Mouse (Mus musculus) heart, postnatal 36 days (tissue): Measurements from ENCODE around the gene Npm1. TPM values are rescaled to one million over a fixed set of nuclear protein-coding genes. Genes with fewer than 3 reads are reported as not detected.

Experiments used
- DNase-seq, 2 experiments: peaks; one replicate each; pipeline ENCODE4 v3.0.0; 2021 to 2022
- intact Hi-C: fragments of 180-260 bp; cut with DNase I; formaldehyde crosslinking; loops from one replicate; pipeline ENCODE4 v1.15.1; 2025
- total RNA-seq, 2 experiments: library from RNA; stranded (reverse); gene quantifications; 2 replicates each; pipeline ENCODE4 v1.2.3; 2021

Gene Npm1
- total RNA-seq, 2 experiments from 2014 or later = 132 to 163 TPM

DNA sequence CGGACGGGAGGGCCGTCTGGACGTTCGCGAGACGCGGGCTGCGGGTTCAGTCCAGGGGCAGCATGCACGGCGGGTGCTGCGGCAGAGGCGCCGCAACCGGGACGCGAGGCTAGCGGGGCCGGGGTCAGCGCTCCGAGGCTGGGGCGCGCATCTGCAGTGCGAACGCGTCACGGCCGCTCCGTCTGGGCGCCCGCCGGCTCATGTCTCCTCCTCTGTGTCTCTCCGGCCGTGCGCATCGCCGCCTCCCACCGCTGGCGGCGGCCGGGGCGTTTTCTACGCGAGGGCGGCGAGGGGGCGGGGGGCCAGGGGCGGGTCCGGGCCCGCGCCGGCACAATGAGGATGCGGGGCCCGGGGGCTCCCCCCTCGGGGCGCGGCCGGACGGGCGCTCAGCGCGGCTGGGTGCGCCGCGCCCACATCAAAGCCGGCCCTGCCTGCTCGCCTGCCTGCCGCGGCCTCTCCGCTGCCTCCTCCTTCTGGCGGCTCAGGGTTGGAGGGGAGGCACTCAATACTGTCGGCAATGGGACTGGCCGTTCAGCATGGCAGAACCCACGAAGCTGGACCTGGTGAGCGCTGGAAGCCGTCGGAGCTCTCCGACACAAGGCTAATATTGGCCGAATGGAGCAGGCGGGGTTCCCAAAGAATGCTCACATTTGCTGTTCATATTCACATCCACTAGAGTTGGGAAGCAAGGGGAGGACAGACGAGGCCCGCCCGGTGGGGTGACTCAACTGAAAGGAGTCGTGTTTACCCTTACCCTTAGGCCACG is 15.3 kb downstream of the Npm1 start:
- intact Hi-C loops = loop anchor here (2.0 to 5.0 kb wide), 8 partner anchors 50 to 523 kb away; no protein-coding TSS in a partner anchor
- peak; percentile 41 to 59 for DNase-seq

DNA sequence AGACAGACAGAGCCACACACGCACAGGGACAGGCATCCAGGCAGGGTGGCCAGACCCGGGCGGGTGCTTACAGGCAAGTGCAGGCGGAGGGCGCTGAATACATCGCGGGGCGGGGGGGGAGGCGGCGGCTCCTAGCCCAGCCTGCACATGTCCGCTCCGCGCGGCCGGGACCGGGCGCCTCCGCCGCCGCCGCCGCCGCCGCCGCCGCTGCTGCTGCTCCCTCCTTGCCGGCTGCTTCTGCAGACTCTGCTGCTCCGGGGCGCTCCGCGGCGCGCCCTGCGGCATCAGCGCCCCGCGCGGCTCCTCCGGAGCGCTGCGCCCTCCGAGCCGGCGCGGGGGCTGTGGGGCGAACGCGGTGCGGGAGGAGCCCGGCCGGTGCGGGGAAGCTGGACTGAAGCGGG is 15.8 kb downstream of the Npm1 start, which contains the start of gene Fgf18:
TSS of gene Fgf18 (minus strand) at position 230 of the 401 bp plus-strand sequence.
- peak; percentile 25 to 53 for DNase-seq
- intact Hi-C loops = loop anchor here (2.0 to 5.0 kb wide), 5 partner anchors 50 to 522 kb away; no protein-coding TSS in a partner anchor

DNA sequence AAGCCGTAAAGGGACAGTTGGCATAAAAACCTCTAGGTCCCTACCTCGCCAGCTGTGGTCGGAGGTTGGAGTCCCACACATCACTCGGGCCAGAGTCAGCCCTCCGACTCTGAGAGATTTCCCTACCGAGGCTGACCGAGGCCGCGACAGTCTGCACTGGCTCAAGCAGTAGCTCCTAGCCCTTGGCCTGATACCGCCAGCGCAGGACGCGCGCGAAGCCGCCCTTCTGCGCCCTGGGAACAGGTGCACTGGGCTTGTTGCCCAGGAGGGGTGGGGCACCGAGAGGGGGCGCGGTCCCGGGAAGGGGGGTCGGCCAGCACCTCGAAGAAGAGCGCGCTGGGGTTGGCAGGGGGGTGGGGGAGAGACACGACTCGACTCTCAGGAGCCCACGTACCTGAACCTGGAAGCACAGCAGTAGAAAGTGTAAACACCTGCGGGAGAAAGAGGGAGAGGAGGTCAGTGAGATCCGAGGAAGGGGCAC is 16.3 kb downstream of the Npm1 start:
- intact Hi-C loops = loop anchor here (2.0 to 5.0 kb wide), 5 partner anchors 49 to 522 kb away; no protein-coding TSS in a partner anchor
- peak; percentile 23 to 53 for DNase-seq

DNA sequence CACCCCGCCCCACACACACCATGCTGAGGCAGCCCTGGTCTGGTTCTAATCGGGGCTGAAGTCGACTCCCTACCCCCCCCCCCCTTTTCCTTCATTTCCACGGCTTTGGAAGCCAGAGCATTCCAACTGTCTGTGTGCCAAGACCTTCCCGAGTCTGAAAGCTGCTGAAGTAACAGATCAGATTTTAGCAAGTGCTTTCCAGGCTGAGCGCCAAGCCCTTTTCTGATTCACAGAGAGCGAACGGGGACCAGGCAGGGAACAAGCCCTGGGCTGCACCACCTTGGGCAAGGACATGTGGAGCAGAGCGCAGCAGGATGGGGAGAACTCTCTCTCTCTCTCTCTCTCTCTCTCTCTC is 16.9 kb downstream of the Npm1 start:
- DNase-seq = peak; percentile 74 to 78
- intact Hi-C loops = loop anchor here (2.0 to 5.0 kb wide), 5 partner anchors 49 to 521 kb away; no protein-coding TSS in a partner anchor

DNA sequence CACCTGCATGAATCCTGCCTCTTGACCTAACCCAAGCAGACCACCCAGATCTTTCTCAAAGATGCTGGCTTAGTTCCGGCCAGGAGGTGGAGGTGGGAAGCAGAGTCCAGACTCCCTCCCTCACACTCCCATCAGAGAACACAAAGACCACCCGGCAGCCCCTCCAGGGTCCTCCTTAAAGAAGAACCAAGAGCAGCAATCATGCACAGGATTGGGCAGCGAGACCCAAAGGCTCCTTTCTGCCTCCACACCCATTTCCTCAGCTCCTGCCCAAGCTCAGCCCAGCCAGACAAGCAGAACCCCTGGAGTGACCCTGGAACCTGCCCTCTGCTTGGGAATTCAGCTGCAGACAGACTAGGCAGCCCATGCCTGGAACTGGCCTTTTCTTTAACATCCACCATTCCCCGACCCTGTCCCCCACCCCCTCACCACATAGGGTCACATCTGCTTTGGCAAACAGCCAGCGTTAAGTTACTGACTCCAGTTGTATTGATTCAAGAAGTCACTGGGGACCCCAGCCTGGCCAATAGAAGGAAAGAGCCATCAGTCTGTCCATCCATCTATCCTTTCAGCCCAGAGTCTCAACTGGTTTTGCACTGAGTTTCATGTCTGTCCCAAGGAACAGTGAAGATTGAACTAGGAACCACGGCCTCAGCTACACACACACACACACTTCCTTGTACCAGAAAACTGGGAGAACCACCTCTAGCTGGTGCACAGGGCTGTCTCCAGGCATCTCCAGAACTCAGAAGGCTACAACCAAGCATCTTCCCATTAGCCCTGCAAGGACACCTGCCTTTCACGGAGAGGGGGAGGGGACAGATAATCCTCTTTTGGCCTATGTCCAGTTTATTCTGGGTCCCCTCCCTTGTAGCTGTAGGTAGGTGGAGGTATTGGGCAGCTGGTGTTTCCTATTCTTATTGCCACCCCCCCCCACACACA is 17.5 kb downstream of the Npm1 start:
- intact Hi-C loops = loop anchor here (2.0 to 5.0 kb wide), 5 partner anchors 48 to 521 kb away; no protein-coding TSS in a partner anchor
- no peak for DNase-seq

DNA sequence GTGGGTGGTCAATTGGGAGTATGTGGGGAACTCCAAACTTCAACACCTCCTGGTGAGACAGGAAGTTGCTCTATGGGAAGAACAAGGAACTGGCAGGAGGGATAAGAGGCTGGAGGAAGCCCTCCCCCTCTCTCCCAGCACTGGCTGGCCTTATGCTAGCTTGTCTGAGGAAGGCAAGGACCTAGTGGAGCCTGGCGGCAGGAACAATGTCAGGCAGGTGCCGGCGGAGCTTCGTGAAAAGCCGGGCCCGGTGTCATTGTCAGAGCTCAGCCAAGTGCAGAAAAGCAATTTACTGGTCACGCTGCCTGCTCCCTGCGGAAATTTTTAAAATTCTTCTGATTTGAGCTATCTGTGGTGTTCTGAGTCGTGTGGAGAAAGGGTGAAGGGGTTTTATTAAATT is 19.1 kb downstream of the Npm1 start:
- intact Hi-C loops = no loop called here
- DNase-seq = no peak

DNA sequence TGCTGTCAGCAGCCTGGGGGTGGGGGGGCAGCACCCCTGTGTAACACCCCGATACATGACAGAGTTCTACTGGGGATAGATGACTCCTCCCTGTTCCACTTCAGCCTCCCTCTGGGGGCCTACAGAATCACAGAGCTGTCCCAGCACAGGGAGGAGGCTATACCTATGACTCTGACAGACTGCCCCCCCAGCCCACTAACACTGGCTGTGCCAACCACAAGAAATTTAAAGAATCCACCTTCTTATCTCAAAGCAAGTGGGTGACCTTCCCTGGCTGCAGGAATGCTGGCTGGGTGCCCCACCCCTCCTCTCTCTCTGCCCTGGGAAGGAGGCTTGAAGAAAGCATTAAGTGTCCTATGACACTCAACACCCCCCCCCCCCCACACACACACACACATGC is 20.2 kb downstream of the Npm1 start:
- no peak for DNase-seq
- intact Hi-C loops = no loop called here

DNA sequence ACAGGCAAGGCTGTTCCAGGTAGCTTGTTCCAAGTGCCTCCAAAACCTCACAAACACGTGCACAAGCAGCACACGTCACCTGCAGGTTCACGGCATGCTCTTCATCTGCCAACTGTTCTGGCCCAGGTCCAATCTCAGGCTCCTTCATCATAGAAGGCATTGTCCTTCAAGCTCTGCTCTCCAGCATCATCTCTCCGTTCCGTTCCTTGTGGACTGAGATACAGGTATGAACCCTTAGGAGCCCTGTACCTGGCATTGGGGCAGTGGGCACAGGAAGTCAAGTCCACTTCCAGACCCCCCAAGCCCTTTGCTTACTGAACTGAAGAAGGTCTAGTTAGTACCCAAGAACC is 22.9 kb downstream of the Npm1 start:
- DNase-seq = no peak
- intact Hi-C loops = no loop called here

DNA sequence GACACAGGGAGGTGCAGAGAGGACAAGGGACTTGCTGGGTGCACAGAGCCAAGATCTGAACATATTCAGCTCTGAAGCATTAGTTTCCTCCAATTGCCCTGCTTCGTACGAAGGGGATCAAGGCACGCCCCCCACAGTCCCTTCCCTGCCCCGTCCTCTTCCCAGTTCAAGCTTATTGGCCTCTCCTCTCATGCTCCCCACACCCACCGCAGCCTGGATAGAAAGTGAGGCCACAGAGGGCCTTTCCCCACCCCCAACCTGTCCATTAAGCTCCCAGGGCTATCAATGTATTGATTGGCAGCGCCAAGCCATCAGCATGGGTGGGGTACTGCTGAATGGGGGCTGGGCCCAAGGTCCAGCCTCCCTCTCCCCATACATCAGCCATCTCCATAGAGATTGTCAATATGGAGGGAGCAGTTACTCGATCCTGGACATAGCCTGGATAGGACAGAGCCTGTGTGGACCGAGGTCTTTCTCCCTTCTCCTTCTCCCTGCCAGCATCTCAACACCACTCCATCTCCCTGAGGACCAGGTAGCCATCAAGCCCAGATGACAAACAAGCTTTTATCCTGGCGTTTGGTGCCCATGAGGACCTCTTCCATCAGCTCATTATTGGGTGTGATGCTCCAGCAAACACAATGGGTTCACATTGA is 23.4 kb downstream of the Npm1 start:
- no peak for DNase-seq
- intact Hi-C loops = no loop called here

DNA sequence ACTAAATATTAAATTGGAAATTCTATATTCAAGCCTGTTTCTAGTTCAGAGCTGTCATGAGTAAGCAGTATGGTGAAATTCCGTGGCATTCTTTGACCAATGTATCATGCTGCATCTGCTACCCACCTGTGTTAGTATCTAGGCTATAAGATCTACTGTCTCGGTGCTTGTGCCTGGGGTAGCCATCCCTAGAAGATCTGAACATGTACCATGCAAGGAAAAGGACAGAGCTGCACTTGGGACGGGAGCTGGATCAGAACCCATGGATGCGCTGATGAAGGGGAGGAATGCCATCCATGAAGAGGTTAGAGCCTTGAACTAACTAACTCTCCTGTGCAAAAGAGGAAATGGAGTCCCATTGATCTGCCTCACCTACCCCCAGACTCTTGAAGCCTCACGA is 24.3 kb downstream of the Npm1 start:
- DNase-seq = no peak
- intact Hi-C loops = no loop called here

DNA sequence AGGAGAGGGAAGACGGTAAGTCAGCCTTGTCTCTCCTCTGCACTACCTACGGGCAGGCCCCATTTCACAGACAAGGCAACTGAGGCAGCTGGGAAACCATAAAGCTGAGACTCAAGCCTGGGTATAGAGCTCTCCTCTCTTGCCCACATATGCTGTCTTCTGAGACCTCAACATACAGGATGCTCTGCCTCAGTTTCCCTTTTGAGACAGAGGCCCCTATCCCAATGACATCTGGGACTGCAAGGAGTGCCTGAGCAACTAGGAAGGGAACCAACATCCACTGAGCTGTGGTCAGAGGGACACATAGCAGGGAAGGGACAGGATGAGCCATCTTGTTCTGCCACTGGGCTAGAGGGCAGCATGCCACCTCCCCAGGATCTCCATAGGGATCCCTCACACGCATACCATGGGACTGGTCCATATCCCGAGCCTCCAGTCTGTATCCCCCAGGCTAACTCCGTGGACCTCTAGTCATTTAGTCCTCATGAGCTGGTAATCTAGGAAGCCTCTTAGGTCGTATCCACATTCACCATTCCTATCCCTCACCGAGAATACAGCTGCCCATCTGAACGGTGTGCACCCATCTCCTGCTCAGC is 28.5 kb downstream of the Npm1 start:
- no peak for DNase-seq
- intact Hi-C loops = no loop called here

DNA sequence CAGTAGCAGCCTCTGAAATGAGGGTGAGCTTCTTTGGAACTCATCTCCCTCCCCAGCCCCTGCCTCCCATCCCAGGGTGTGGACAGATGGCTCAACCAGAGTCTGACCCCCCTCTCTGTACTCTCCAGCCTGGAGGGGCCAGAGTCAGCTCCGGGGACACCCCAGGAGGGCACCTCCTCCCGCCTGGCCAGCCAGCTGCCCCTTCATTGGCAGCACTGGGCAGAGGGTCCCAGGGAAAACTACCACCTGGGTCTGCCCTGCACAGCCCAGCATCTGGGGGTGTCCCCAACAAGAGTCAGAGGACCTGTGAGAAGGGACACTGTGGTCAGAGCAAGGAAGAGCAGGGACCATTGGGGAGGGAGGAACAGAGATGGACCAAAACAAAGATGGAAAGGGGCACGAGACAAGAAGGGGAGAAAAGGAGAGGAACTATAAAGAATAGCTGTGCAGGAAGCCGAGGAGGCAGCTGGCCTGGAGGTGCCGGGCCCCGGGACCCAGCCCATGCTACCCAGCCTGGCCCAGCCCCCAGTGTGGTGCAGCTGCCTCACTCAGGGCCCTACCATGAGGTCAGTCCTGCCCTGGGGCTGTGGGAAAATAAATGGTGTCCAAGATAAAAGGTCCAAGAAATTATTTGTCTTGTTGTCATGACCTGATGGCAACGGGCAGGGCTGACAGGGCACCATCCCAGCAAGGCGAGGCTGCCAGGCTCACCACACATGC is 30.2 kb downstream of the Npm1 start:
- DNase-seq = no peak

DNA sequence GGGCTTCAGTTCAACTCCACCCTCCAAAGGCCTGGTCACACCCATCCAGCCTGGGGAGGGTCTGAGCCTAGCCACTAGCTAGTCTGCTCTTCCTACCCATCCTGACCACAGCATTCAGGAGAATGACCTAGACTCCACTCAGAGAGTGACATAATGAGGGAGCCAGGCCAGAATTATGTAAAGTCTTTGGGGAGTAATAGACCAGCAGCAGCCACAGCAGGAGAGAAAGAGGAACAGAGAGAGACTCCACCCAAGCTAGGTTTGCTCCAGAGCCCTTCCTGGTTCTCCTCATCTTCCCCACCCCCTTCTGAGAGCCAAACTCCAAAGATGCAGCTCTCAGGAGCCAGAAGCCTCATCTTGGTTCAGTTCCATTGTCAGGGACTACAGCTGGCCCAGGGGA is 35.9 kb downstream of the Npm1 start:
- no peak for DNase-seq
- intact Hi-C loops = no loop called here

More for the DNA sequence above, 30.2 kb downstream of the Npm1 start:
- intact Hi-C loops = no loop called here

DNA sequence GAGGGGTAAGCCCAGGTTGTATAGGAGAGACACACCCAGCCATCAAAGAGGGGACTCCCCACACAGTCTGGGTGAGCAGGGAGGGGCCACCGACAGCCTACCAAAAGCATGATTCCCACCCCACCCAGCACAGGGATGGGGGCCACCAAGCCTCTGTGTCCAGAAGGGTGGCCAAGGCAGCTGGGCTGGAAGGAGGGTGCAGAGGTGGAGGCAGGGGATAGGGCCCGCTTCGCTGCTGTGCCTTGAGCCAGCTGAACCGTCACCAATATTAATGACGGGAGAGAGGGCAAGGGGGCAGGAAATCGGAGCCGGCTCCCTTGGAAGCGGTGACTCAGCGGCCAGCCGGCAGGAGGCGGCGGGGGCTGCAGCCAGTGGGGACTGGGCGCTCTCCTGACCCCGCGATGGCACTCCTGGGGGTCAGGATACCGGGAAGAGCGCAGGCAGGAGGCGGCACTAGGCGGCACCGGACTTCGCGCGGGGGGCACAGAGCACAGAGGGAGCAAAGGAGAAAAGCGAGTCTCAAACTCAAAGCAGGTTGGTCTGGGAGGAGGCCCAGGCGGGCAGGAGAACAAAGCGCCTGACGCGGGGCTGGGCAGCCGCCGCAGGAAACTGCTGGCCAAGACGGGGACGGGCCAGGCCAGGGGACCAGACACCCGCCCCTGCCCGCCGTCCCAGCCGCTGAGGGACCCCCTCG is 40.3 kb downstream of the Npm1 start:
- peak; percentile 16 to 33 for DNase-seq
- intact Hi-C loops = no loop called here

DNA sequence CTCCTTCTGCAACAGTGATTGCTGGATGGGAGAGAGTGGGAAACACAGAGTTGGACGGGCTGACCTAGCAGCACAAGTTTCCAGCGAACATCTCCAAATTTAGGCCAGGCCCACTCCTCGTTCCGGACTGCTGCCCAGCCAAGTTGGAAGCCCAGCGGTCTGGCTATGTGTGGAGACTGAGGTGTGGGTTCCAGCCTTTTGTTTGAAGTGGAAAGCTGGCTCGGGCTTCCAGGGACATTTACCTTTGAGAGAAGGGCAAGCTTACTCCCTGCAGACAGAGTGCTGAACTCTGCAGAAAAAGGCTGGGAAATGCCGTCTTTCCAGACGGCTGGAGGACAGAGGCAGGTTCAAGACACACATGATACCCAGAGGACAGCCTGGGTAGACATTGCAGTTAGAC is 43.5 kb downstream of the Npm1 start:
- intact Hi-C loops = no loop called here
- no peak for DNase-seq

DNA sequence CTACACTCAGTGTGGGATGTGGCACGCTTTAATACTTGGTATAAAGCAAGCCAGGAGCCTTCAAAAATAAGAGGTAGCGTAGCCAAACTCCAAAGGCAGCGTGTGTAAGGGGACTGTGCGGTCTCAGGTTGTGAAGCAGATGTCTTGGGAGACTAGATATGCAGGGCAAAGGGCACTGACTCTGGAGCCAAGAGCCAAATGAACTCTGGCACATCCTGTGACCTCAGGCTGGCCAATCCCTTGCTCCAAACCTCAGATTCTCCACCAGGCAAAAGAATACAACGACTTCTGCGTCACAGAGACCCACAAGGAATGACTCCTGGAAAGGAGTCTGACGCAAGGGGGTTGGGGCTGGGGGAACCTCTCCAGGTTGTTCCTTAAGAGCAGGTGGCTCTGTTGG is 43.9 kb downstream of the Npm1 start:
- DNase-seq = no peak
- intact Hi-C loops = no loop called here

DNA sequence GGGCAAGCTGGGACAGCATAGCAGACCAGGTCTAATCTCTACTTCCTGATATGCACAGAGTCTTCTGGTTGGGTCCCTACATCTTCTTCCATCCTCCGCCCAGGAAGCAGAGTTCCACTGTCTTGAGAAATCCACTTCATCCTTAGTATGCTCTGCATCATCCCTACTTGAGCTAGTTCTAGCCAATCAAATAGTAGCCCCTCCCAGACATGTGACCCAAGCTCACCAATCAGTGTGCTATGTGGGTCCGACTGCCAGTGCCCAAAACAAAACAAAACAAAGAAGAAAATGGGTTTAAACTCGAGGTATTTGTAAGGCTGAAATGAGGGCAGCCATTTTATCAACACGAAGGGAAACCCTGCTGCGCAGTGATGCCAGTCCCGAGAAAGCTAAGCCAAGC is 44.5 kb downstream of the Npm1 start:
- intact Hi-C loops = no loop called here
- DNase-seq = no peak

DNA sequence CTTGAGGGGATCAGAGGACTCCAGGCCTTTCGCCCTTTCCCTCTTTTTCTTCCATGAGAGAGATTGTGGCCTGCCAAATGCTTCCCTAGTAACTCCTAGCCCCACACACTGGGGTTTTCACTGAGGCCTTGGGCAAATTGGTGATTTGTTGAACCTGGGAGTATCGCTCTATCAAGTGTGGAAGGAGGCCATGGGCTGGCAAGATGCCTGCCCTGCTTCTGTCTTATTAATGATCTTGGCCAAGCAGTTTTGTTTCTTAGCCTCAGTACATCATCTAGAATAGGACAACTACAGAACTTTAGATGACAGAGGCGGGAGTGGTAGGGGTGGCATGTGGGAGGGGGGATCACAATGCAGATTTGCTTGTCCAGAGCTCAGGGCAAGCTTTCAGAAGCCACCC is 47.2 kb downstream of the Npm1 start:
- intact Hi-C loops = no loop called here
- no peak for DNase-seq

DNA sequence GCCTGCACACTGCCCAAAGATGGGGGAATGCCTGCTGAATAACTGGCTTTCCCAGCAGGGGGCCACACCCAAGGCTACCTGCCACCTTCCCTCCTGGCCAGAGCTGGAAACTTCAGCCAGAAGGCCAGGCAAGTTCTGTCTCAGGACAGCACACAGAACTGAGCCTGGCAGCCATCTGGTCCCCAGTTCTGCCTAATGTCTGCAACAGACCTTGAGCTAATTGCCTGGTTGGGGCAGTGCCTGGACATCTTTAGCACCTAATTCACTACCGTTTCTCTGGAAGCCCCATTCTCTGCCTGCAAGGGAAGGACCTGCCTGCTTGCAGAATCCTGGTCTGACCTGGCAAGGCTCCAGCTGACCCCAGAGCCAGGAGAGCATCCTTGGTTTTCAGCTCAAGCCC is 50.6 kb downstream of the Npm1 start:
- DNase-seq = no peak
- intact Hi-C loops = no loop called here
